Mouse (Mus musculus) layer of hippocampus, adult 11-12 months (tissue): ENCODE data around the gene Pla2g4b.
A peak's percentile ranks its signal among the peaks of the same experiment; 100 is the strongest.

Source experiments
- DNase-seq: peaks from one replicate; pipeline ENCODE4 v3.0.0; 2022; ENCODE audit warnings: low spot score

Pla2g4b gene

GRCm38 (mm10) chr2:120015882-120016281, 17.3 kb upstream of the Pla2g4b start:
- DNase-seq, result no peak

GRCm38 (mm10) chr2:120017599-120017998, 15.6 kb upstream of the Pla2g4b start:
- no peak for DNase-seq

- DNase-seq, result no peak
Observed at GRCm38 (mm10) chr2:120024337-120024736, 8.9 kb upstream of the Pla2g4b start.

- peak; percentile 88 for DNase-seq
Observed at GRCm38 (mm10) chr2:120026984-120027949, 6.0 kb upstream of the Pla2g4b start, which contains the start of the genes Jmjd7 and Gm28042. Gene Jmjd7 (plus strand): TSS chr2:120027483. Gene Gm28042 (plus strand): TSS chr2:120027493.

GRCm38 (mm10) chr2:120027950-120028331, 5.3 kb upstream of the Pla2g4b start:
- no peak for DNase-seq

GRCm38 (mm10) chr2:120030380-120030779, 2.8 kb upstream of the Pla2g4b start:
- DNase-seq, result no peak

GRCm38 (mm10) chr2:120033726-120034125, 509 bp downstream of the Pla2g4b start:
- DNase-seq, result no peak

- no peak for DNase-seq
Observed at GRCm38 (mm10) chr2:120037744-120038143, 4.5 kb downstream of the Pla2g4b start.

- DNase-seq, result no peak
Observed at GRCm38 (mm10) chr2:120040991-120041390, 7.8 kb downstream of the Pla2g4b start.

- DNase-seq, result no peak
Observed at GRCm38 (mm10) chr2:120044101-120044603, 10.9 kb downstream of the Pla2g4b start.

- no peak for DNase-seq
Observed at GRCm38 (mm10) chr2:120044676-120045075, 11.5 kb downstream of the Pla2g4b start.

- no peak for DNase-seq
Observed at GRCm38 (mm10) chr2:120046486-120047310, 13.5 kb downstream of the Pla2g4b start.

GRCm38 (mm10) chr2:120048173-120048572, 15.0 kb downstream of the Pla2g4b start:
- DNase-seq, result no peak

GRCm38 (mm10) chr2:120049632-120050274, 16.5 kb downstream of the Pla2g4b start:
- no peak for DNase-seq

- DNase-seq, result no peak
Observed at GRCm38 (mm10) chr2:120051405-120051804, 18.2 kb downstream of the Pla2g4b start.

GRCm38 (mm10) chr2:120054771-120055552, 21.7 kb downstream of the Pla2g4b start:
- DNase-seq, result no peak

- no peak for DNase-seq
Observed at GRCm38 (mm10) chr2:120055923-120056322, 22.7 kb downstream of the Pla2g4b start.

- DNase-seq, result no peak
Observed at GRCm38 (mm10) chr2:120058818-120059217, 25.6 kb downstream of the Pla2g4b start.

- DNase-seq, result no peak
Observed at GRCm38 (mm10) chr2:120059466-120059865, 26.2 kb downstream of the Pla2g4b start.

- DNase-seq, result no peak
Observed at GRCm38 (mm10) chr2:120060190-120060589, 27.0 kb downstream of the Pla2g4b start.

GRCm38 (mm10) chr2:120060651-120061050, 27.4 kb downstream of the Pla2g4b start:
- DNase-seq, result no peak
